Mouse (Mus musculus) brain, embryonic 14.5 days (tissue): ENCODE results near the gene Pik3r5.

ENCODE experiments used
- CTCF ChIP-seq: fragments of 200-500 bp; IDR thresholded peaks from 2 replicates; pipeline ENCODE4 v1.5.1; 2012; ENCODE audit warnings: inconsistent platforms, mild to moderate bottlenecking, moderate library complexity, borderline replicate concordance; ENCODE audit not compliant: insufficient read depth, insufficient read length; ENCODE audit errors: extremely low read depth
- POLR2A ChIP-seq: fragments of 200-500 bp; IDR thresholded peaks from 2 replicates; pipeline ENCODE4 v1.6.1; 2012; ENCODE audit warnings: mild to moderate bottlenecking, inconsistent platforms, borderline replicate concordance; ENCODE audit not compliant: poor library complexity, insufficient read depth, insufficient read length, severe bottlenecking; ENCODE audit errors: extremely low read depth

- no peak for TF ChIP-seq CTCF
- no peak for TF ChIP-seq POLR2A
Observed at GRCm38 (mm10) chr11:68407266-68407926, 24.5 kb upstream of the Pik3r5 start.
